Mouse (Mus musculus): ENCODE measurements around the gene Dixdc1. TPM values are rescaled to one million over a fixed set of nuclear protein-coding genes. Genes with fewer than 3 reads are reported as not detected.
A peak's percentile ranks its signal among the peaks of the same experiment; 100 is the strongest.
"Not testable (repeated sequence)": the region's sequence is repeated elsewhere in the genome, so short reads cannot be mapped to it uniquely, and the experiment has no call there.

The Dixdc1 gene
- polyA plus RNA-seq, 1 experiment from 2014 or later = 23.6 TPM

DNA sequence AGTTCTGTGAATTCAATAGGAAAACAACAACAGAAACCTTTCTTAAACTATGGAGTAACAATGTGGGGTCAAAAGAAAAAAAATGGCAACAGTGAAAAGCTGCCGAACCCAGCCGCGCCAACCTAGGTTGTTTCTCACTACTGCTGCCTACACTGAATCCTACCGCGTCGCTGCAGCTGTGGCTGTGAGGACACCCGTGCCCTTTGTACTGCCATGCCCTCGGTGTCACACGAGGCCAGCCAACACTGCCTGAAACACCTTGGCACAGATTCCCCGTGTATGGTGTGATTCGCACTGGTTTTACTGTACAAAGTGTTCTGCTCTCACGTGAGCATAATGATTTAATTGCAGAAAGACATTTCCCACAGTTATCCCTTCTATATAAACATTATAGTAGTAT is 78.9 kb downstream of the Dixdc1 start:
- no peak for ATAC-seq (ENCODE audit: low FRiP score, low read depth)
- Histone ChIP-seq H3K27ac (no peak overlapping the region), H3K9me3 (no peaks in the 10 kb centered on the region), H3K27me3 (no peaks in the 10 kb centered on the region), H3K9ac (peak overlapping the region; percentile 93; the same call in 1 of the 2 replicates), H3K4me1 (peaks cover 14% of the 10 kb centered on the region), H3K4me3 (peak overlapping the region; percentile 93), H3K4me2 (replicated peaks) (peak overlapping the region; percentile 80), H3K36me3 (peaks cover 25% of the 10 kb centered on the region)
- WGBS = 14% methylated on average over 12 of the region's 12 CpGs

DNA sequence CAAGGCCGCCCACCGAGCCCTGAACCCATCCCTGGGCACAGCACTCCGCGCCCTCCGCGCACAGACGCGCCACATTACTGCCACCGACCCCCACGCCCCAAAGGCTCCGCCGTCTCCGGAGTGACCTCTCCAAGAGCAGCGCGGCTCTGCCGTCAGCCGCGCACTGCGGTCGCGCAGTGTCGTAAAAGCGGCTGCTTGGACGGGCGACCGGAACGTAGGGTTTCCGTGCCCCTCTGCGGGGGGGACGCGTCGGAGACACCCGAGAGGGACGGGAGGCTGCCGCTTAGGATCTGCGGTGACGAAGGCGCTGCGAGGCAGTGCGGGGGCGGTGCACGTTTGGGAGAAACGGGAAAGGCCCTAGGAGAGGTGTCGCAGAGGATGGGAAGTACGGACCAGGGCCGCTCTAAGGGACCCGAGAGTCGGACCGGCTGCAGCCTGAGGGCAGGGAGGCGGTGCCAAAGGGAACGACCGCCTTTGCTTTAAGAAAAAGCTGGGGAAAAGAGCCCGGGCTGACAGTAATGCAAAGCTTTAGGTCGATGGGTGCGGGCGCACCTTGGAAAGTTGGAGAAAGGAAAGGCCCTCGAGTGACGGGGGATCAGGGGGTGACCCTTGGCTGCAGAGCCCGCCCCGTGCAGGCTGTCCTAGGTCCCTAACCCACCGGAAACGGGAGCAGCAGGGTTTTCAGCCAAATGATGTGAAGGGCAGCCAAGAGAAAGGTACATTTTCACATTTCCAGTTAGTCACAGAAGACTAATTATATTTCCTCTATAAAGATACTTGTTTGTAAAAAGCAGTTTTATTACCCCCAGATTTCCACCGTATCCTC is 79.7 kb downstream of the Dixdc1 start, which contains the start of gene Dlat:
TSS of gene Dlat (minus strand) at position 389 of the 826 bp plus-strand sequence.
- WGBS = under 1% methylated on average over 63 of the region's 63 CpGs
- Histone ChIP-seq H3K27me3 (no peaks in the 10 kb centered on the region), H3K4me3 (peak within 1 kb of the TSS; percentile 93), H3K4me2 (replicated peaks) (peak within 1 kb of the TSS; percentile 80), H3K36me3 (peaks cover 25% of the 10 kb centered on the region), H3K27ac (peak within 1 kb of the TSS; percentile 87), H3K9ac (peak within 1 kb of the TSS; percentile 93), H3K4me1 (peaks cover 14% of the 10 kb centered on the region), H3K9me3 (no peaks in the 10 kb centered on the region)
- peak; percentile 94 for ATAC-seq (ENCODE audit: low FRiP score, low read depth)

DNA sequence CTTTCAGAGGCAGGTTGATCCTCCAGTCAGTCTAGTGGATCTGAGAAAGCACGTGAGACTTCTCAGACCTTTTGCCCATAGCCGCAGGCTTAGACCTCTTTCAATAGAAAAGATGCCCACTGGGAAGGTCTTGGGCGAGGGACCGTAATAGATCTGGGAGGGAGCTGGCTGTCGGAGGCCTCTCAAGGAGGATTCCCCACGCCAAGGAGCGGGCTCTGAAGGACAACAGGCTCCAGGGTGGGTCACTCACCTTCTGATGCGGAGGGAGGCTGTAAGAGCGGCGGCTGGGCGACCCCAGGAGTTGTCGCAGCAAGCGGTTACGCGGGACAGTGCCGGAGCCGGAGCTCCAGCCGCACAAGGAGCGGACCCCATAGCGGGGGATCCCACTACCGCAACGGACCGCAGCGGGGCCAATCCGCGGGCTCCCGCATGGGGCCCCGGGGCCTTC is 80.4 kb downstream of the Dixdc1 start:
- Histone ChIP-seq H3K9me3 (no peaks in the 10 kb centered on the region), H3K27me3 (no peaks in the 10 kb centered on the region), H3K27ac (peak overlapping the region; percentile 87), H3K4me3 (peak overlapping the region; percentile 93), H3K9ac (peak overlapping the region; percentile 93), H3K4me1 (peaks cover 14% of the 10 kb centered on the region), H3K4me2 (replicated peaks) (peak overlapping the region; percentile 80), H3K36me3 (peaks cover 27% of the 10 kb centered on the region)
- 0% methylated on average over 28 of the region's 28 CpGs for WGBS
- peak; percentile 82 for ATAC-seq (ENCODE audit: low FRiP score, low read depth)

DNA sequence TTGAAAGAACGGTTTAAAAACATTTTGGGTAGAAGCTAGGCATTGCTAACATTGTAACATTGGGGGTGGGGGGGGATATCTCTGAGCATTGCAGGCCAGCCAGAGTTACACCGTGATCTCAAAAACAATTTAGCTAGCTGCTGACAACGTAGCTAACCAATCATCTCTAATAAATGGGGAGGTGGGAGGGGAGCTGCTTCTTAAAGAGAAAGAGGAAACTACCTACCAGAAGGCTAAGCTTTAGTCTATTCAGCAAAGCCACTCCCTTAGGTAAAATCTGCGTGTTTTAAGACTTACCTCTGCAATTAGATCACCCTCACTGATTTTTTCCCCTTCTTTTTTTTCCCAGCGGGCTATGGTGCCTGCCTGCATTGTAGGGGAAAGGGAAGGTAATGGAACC is 80.9 kb downstream of the Dixdc1 start:
- Histone ChIP-seq H3K9ac (peak overlapping the region; percentile 93), H3K4me2 (replicated peaks) (peak overlapping the region; percentile 80), H3K4me3 (peak overlapping the region; percentile 93), H3K36me3 (peaks cover 33% of the 10 kb centered on the region), H3K4me1 (peaks cover 14% of the 10 kb centered on the region), H3K27ac (no peak overlapping the region), H3K27me3 (no peaks in the 10 kb centered on the region), H3K9me3 (no peaks in the 10 kb centered on the region)
- WGBS = 19% methylated on average over 5 of the region's 5 CpGs
- no peak for ATAC-seq (ENCODE audit: low FRiP score, low read depth)

DNA sequence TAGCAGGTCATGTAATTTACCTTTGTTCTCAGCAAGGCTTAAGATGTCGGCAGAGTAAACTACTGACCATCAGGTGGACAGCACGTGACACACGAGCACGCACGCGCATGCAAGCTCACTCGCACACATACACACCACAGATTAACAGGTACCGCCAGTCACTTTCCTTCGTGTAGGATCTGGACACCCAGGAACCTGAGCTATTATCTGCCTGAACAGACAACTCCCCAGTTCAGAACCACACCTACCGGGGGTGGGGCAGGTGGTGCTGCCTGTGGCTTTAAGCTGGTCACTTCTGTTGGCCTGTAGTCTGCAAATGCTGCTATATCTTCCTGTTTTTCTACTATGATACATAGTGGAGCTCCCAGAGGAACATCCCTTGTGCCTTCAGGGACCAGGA is 88.8 kb downstream of the Dixdc1 start:
- Histone ChIP-seq H3K9ac (no peak overlapping the region), H3K9me3 (no peaks in the 10 kb centered on the region), H3K4me1 (no peaks in the 10 kb centered on the region), H3K27ac (no peak overlapping the region), H3K4me2 (replicated peaks) (no peak overlapping the region), H3K4me3 (no peak overlapping the region), H3K27me3 (no peaks in the 10 kb centered on the region), H3K36me3 (peaks cover 92% of the 10 kb centered on the region)
- WGBS = 95% methylated on average over 10 of the region's 10 CpGs
- ATAC-seq (ENCODE audit: low FRiP score, low read depth) = no peak

DNA sequence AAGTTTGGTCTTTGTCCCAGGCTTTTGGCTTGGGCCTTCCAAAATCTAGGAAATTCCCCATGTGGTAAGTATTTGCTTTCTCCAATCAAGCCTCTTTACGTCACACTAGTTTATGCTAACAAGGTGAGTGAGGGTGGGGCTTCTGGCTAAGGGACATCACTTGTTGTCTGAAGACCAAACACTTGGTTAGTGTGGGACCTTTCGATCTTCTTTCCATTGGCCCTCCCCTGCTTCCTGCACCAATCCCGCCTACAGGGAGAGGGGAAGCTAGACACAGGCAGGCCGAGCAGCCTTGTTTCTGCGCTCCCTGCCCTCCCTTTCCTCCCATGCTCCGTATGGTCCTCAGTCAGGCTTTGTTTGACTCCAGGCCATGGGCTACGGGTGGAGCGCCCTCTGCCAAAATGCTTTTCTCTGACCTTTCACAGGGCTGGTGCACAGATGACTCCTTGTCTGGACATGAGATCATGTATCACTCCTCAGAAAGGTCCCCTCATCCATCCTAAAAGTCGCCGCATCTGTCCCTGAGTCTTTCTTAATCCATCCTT is 92.4 kb downstream of the Dixdc1 start:
- Histone ChIP-seq H3K4me2 (replicated peaks) (no peak overlapping the region), H3K9ac (no peak overlapping the region), H3K9me3 (no peaks in the 10 kb centered on the region), H3K4me1 (no peaks in the 10 kb centered on the region), H3K4me3 (no peak overlapping the region), H3K27ac (no peak overlapping the region), H3K27me3 (no peaks in the 10 kb centered on the region), H3K36me3 (peaks cover 91% of the 10 kb centered on the region)
- ATAC-seq (ENCODE audit: low FRiP score, low read depth) = no peak
- WGBS = 82% methylated on average over 10 of the region's 10 CpGs

DNA sequence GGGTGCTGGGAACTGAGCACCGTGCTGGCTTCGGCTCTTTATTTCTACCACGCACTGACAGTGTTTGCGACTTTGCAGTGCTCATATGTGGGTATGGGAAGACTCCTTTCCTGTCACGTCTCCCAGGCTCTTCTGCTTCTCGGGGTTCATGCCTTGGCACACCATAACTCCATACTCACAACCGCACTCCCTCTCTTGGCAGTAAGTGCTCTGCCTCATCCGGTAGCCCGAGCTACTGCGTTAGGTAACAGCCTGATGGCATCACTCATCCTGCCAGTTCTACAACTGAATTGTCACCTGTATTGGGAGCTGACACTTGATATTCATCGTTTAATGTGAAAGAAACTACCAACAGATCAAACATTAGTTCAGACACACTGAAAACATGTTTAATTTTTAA is 105.0 kb downstream of the Dixdc1 start:
- H3K4me2 ChIP-seq (replicated peaks) = no peak overlapping the region
- no peak overlapping the region for H3K27ac ChIP-seq
- no peaks in the 10 kb centered on the region for H3K27me3 ChIP-seq
- no peaks in the 10 kb centered on the region for H3K4me1 ChIP-seq
- ATAC-seq (ENCODE audit: low FRiP score, low read depth) = no peak
- 95% methylated on average over 11 of the region's 11 CpGs for WGBS
- H3K36me3 ChIP-seq = peaks cover 63% of the 10 kb centered on the region
- H3K4me3 ChIP-seq = no peak overlapping the region
- no peak overlapping the region for H3K9ac ChIP-seq
- no peaks in the 10 kb centered on the region for H3K9me3 ChIP-seq

DNA sequence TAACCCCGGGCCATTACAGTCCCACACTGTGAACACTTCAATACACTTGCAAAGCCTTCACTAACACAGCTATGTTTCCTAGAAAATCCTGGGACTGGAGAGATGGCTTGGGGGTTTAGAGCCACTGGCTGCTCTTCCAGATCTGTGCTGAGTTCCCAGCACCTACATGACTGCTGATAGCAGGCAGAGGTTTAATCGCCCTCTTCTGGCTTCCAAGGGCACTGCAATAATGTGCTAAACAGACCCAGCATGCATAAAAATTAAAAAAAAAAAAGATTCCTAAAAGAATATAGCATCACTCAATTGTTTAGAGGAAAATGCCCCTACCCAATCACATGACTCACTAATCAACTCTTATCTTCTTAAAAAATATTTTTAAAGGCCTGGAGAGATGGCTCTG is 106.3 kb downstream of the Dixdc1 start:
- no peak for ATAC-seq (ENCODE audit: low FRiP score, low read depth)
- Histone ChIP-seq H3K4me1 (no peaks in the 10 kb centered on the region), H3K9ac (no peak overlapping the region), H3K4me3 (no peak overlapping the region), H3K4me2 (replicated peaks) (no peak overlapping the region), H3K36me3 (peaks cover 51% of the 10 kb centered on the region), H3K9me3 (no peaks in the 10 kb centered on the region), H3K27me3 (no peaks in the 10 kb centered on the region), H3K27ac (no peak overlapping the region)
- 65% methylated on average over 2 of the region's 2 CpGs for WGBS

DNA sequence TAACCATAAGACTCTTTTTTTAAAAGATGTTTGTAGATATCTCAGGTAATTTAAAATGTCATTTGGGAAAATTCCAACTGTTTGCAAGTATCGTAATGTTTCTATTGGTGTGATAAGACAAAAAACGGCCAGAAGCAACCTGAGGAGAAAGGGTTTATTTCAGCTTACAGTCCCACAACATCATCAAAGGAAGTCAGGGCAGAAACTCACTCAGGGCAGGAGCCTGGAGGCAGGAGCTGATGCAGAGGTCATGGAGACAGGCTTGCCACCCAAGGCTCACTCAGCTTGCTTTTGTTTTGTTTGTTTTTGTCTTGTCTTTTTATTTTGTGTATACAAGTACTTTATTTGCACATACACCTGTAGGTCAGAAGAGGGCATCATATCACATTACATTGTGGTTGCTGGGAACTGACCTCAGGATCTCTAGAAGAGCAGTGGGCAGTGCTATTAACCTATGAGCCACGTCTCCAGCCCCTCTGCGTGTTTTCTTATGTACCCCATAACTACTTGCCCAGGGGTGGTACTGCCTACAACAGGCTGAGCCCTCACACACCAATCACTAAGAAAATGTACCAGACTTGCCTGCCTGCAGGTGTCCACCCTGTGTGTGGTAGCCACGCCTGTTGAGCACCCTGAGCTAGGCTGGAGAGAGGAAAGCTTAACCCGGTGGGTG is 107.2 kb downstream of the Dixdc1 start:
- Histone ChIP-seq H3K9ac (no peak overlapping the region), H3K27me3 (no peaks in the 10 kb centered on the region), H3K4me3 (no peak overlapping the region), H3K9me3 (no peaks in the 10 kb centered on the region), H3K36me3 (peaks cover 44% of the 10 kb centered on the region), H3K27ac (no peak overlapping the region), H3K4me2 (replicated peaks) (no peak overlapping the region), H3K4me1 (no peaks in the 10 kb centered on the region)
- ATAC-seq (ENCODE audit: low FRiP score, low read depth) = no peak
- 83% methylated on average over 6 of the region's 6 CpGs for WGBS

DNA sequence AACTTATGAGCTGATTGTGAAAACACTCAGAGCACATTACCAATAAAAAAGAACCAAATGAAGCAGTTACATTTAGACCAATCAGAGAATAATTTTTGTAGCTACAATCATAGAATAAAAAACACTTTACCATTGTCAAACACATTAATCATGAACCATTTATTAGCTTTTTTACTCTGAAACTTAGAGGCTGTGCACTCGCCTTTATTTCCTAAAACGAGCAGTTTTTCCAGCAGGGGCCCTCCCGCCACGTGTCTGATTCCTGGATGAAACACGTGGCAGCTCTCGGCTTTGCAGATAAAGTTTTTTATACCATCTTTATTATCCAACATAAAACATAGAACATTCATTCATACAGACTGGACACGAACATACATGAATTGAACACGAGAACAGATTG is 108.4 kb downstream of the Dixdc1 start:
- H3K9me3 ChIP-seq; H3K9ac ChIP-seq; H3K4me2 ChIP-seq (replicated peaks); H3K27ac ChIP-seq; H3K4me3 ChIP-seq; H3K27me3 ChIP-seq; H3K4me1 ChIP-seq; ATAC-seq (ENCODE audit: low FRiP score, low read depth): not testable (repeated sequence)
- H3K36me3 ChIP-seq = peaks cover 34% of the 10 kb centered on the region
- WGBS = 86% methylated on average over 6 of the region's 8 CpGs

DNA sequence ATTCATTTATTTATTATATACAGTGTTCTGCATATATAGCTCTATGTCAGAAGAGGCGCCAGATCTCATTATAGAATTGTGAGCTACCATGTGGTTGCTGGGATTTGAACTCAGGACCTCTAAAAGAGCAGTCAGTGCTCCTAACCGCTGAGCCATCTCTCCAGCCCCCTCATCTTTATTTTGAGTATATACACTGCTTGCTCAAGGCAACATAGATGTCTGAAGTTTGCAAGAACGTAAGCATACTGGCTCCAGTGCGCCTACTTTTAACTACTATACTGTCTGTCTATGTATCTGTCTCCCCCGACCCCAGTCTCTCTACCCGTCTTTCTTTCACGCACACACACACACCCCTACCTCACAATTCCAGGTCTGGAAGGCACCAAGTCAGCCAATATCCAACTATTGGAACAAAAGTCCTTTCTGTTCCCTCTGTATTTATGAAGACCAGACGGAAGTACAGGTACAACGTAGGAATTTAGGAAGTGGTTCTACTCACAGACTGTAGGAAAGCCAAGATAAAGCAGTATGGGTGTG is 121.5 kb downstream of the Dixdc1 start:
- peak overlapping the region; percentile 100 for H3K4me3 ChIP-seq
- ATAC-seq (ENCODE audit: low FRiP score, low read depth) = no peak
- H3K9me3 ChIP-seq = no peaks in the 10 kb centered on the region
- H3K4me1 ChIP-seq = peaks cover 8% of the 10 kb centered on the region
- no peak overlapping the region for H3K9ac ChIP-seq
- H3K4me2 ChIP-seq (replicated peaks) = peak overlapping the region; percentile 88
- H3K36me3 ChIP-seq = peaks cover 22% of the 10 kb centered on the region
- H3K27ac ChIP-seq = no peak overlapping the region
- H3K27me3 ChIP-seq = no peaks in the 10 kb centered on the region
- WGBS = 65% methylated on average over 9 of the region's 9 CpGs

Measured in limb, embryonic 13.5 days (tissue).